Mouse (Mus musculus): ENCODE measurements at regions not wholly inside any gene's neighbourhood (a gene's known extent, or its start where the extent isn't known, plus 50 kb on each side); places are given as distances from the start of the nearest gene placed in this dataset.

DNA sequence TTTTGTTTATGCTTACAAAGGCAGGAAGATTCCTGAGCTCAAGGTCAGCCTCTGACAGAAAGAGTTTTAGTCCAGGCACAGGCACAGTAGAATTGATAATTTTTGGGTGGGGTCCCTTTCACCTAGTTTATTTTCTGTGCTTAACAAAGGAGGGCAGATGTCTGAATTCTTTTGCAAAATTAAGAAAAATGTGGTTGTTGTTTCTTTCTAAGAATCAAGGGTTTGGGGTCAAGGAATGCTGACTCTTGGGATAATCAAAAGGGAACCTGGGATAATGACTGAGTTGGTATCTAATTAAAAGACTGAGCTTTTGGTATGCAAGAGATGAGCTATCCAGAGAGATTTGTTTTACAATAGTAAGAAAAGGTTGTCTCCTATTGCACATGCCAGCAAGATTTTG, 143.9 kb downstream of the Tmem161b start:
- no peaks in the 10 kb centered on the region for H3K4me1 ChIP-seq
- H3K9ac ChIP-seq = no peak overlapping the region
- H3K27ac ChIP-seq = no peak overlapping the region
- ATAC-seq (ENCODE audit: low FRiP score) = no peak
- no peak overlapping the region for H3K4me2 ChIP-seq
- H3K36me3 ChIP-seq (replicated peaks) = no peaks in the 10 kb centered on the region
- 0 out of 2 replicates have a peak, but pooled peaks cover 4% of the 10 kb centered on the region for H3K9me3 ChIP-seq
- no peak overlapping the region for H3K4me3 ChIP-seq (replicated peaks)
- no peaks in the 10 kb centered on the region for H3K27me3 ChIP-seq

DNA sequence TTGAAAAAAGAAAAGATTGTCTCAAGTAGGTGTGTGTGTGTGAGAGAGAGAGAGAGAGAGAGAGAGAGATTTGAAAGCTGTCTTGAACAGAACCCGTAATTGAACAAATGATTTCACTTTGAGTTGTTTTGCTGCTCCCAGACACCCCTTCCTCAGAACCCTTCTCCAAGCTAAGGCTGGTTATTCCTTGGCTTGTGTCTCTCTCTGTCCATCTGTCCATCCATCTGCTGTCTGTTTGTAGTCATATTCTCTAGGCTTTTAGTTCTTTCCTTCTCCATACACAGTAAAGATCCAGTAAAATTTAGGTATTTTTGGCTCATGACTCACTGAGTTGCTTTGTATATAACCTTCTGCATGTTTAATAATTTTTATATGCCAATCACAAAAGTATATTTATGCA, 144.7 kb downstream of the Tmem161b start:
- Histone ChIP-seq H3K4me3 (replicated peaks) (no peak overlapping the region), H3K36me3 (replicated peaks) (no peaks in the 10 kb centered on the region), H3K9ac (no peak overlapping the region), H3K4me1 (no peaks in the 10 kb centered on the region), H3K9me3 (0 out of 2 replicates have a peak, but pooled peaks cover 4% of the 10 kb centered on the region), H3K27ac (no peak overlapping the region), H3K27me3 (no peaks in the 10 kb centered on the region), H3K4me2 (no peak overlapping the region)
- 100% methylated on average over 1 of the region's 1 CpGs for WGBS
- ATAC-seq (ENCODE audit: low FRiP score) = no peak

DNA sequence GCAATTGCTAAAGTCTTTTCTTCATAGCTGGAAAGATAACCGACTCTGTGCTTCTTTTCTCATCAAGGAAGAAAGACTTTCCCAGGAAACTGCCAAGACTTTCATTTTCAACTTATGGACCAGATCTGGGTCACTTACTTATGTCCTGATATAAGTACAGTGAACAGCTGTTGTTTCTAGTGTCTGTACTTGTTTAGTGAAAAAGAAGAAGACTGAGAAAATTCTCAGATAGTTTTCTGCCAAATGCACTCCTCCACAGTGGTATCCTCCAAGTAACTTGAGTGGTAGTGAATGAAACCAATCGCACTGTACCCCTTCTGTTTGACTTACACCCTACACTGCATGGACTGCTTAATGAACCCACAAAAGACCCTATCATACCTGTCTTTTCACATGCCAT, 146.1 kb downstream of the Tmem161b start:
- Histone ChIP-seq H3K27me3 (no peaks in the 10 kb centered on the region), H3K9ac (no peak overlapping the region), H3K9me3 (0 out of 2 replicates have a peak, but pooled peaks cover 4% of the 10 kb centered on the region), H3K4me2 (no peak overlapping the region), H3K36me3 (replicated peaks) (no peaks in the 10 kb centered on the region), H3K4me3 (replicated peaks) (no peak overlapping the region), H3K4me1 (no peaks in the 10 kb centered on the region), H3K27ac (no peak overlapping the region)
- WGBS = 95% methylated on average over 2 of the region's 2 CpGs
- no peak for ATAC-seq (ENCODE audit: low FRiP score)

DNA sequence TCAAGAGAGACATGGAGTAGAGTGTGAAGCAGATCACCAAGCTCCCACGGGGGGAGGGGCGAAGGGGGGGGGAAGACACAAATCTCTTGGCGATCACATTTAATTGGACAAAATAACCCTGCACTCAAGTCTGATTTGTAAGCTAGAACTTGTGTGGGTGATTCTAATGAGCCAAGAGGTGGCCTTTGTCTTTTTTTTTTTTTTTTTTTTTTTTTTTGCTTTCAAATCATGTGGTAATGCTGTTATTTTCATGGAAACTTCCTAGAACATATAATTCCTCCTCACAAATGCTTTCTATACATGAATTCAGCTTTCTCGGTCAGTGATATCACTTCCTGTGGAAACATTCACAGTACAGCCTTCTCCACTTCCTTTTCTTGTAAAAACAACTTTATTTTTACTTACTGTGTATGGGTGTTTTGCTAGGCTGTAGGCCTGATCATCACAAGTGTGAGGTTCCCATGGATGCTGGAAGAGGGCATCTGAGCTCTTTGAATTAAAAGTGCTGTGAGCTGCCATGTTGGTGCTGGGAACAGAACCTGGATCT, 152.7 kb downstream of the Tmem161b start:
- Histone ChIP-seq H3K4me3 (replicated peaks) (no peak overlapping the region), H3K36me3 (replicated peaks) (no peaks in the 10 kb centered on the region), H3K9me3 (no peaks in the 10 kb centered on the region), H3K27me3 (no peaks in the 10 kb centered on the region), H3K4me2 (no peak overlapping the region), H3K4me1 (no peaks in the 10 kb centered on the region), H3K27ac (no peak overlapping the region), H3K9ac (no peak overlapping the region)
- 89% methylated on average over 4 of the region's 4 CpGs for WGBS
- ATAC-seq (ENCODE audit: low FRiP score) = no peak

DNA sequence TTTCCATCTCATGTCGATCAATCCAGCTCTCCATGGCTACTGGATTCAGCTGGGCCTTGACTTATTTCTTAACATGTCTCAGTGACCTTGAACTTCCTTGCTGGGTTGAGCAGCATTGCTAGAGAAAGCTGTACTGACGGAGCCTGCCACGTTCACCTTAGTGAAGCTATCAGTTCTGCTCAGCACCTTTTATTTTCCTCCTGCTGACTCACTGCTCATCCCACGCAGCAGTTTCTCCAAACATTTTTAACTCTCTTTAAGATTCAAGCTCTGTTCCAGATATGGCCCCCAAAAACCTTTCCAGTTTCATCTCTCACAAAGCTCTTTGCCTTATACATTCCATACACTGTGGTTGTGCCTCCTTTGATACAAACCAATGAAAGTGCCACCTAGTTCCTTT, 153.8 kb downstream of the Tmem161b start:
- H3K4me3 ChIP-seq (replicated peaks) = no peak overlapping the region
- H3K27me3 ChIP-seq = no peaks in the 10 kb centered on the region
- no peaks in the 10 kb centered on the region for H3K36me3 ChIP-seq (replicated peaks)
- no peaks in the 10 kb centered on the region for H3K4me1 ChIP-seq
- no peaks in the 10 kb centered on the region for H3K9me3 ChIP-seq
- H3K27ac ChIP-seq = no peak overlapping the region
- no peak overlapping the region for H3K9ac ChIP-seq
- 92% methylated on average over 4 of the region's 4 CpGs for WGBS
- no peak for ATAC-seq (ENCODE audit: low FRiP score)
- H3K4me2 ChIP-seq = no peak overlapping the region

DNA sequence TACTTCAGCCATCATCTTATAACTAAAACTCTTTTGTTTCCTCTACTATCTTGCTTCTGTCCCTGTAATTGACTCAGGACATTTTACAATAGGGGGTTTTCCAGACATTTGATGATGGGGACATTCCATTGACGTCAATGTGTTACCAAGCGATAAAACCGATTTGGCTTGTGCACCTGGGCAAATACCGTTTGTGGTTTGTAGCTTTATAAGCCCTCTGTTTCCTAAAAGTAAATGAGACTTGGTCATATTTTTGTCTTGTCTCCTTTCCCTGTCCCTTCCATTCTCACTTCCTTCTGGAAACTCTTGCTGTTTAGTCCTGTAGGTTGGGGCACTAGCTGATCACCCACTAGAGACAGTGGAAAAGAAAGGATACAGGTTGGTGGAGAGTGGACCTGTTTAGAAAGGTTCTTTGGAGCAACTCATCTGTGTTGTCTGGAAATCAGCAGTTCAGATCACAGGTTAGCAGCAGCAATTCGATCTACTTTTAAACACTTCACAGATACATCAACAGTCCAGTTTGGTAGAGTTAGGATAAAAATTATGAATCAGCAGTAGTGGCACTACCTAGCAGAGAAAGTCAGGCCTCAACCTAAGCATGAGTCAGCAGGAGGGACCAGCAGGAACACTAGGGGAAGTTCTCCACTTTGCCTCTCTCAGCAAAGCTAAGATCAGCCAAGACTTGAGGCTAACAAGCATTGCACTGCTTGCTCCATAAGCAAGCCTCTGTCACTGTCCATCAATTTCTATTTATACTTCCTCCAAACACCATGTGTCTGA, 156.6 kb downstream of the Tmem161b start:
- ATAC-seq (ENCODE audit: low FRiP score) = no peak
- Histone ChIP-seq H3K27me3 (no peaks in the 10 kb centered on the region), H3K4me2 (no peak overlapping the region), H3K9ac (no peak overlapping the region), H3K36me3 (replicated peaks) (no peaks in the 10 kb centered on the region), H3K4me3 (replicated peaks) (no peak overlapping the region), H3K9me3 (0 out of 2 replicates have a peak, but pooled peaks cover 2% of the 10 kb centered on the region), H3K27ac (no peak overlapping the region), H3K4me1 (no peaks in the 10 kb centered on the region)
- 89% methylated on average over 5 of the region's 5 CpGs for WGBS

DNA sequence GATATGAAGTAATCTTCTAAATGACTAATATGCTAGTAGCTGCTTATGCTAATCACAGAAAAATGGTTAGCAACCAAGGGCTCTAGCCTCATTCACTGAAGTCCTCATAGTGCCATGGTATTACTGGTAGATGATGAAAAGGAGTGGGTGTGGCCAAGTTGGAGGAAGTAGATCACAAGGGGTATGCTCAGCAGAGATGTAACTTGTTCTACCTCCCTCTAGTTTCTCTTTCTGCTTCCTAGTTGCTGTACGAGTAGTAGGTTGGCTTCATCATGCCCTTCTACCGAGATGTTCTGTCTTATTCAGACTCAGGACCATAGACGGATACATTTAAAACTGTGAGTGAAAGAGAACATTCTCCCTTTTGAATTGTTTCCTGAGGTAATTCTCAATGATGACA, 169.5 kb downstream of the Tmem161b start:
- Histone ChIP-seq H3K4me1 (no peaks in the 10 kb centered on the region), H3K4me2 (no peak overlapping the region), H3K9ac (no peak overlapping the region), H3K27me3 (no peaks in the 10 kb centered on the region), H3K4me3 (replicated peaks) (no peak overlapping the region), H3K27ac (no peak overlapping the region), H3K36me3 (replicated peaks) (no peaks in the 10 kb centered on the region), H3K9me3 (no peaks in the 10 kb centered on the region)
- no peak for ATAC-seq (ENCODE audit: low FRiP score)
- 87% methylated on average over 3 of the region's 3 CpGs for WGBS

DNA sequence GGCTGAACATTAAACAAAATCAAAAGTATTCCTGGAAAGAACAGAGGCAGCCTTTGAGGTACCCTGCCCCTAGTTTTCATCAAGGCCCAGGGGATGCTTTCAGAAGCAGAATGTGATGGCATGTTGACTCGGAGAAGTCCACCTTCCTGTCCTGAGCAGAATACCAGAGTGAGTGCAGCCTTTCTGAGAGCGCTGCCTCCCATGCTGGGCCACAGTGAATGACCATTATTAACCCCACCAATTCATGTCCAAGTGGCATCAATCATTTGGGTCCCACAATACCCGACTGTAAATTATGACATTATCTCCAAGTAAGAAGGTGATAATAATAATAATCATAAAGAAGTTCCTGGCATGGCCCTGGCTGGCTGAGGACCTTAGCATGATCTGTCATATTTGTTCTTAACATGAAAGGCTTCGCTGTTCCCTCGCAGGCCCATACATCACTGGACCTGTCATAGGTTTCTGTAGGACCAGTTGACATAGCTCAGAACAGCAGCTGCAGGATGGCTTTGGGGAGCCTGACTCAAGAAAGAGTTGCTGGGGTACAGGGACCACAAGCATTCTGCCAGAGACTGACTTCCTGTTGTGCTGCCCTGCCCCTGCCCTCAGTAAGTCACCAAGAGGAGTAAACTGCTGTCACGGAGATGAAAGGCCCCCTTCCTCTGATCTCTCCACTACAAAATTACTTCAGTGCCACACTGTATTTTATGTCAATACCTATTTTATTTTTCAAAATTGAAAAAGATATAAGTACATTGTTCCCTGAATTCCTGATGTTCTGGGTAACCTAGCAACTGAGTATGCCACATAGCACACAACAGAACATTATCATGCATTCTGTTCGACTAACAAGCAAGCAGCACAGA, 176.6 kb downstream of the Tmem161b start:
- 0 out of 2 replicates have a peak overlapping the region, but pooled peaks have one; percentile 46 for H3K27ac ChIP-seq
- H3K4me3 ChIP-seq (replicated peaks) = no peak overlapping the region
- 63% methylated on average over 7 of the region's 7 CpGs for WGBS
- H3K36me3 ChIP-seq (replicated peaks) = no peaks in the 10 kb centered on the region
- H3K4me1 ChIP-seq = peaks cover 15% of the 10 kb centered on the region
- ATAC-seq (ENCODE audit: low FRiP score) = peak; percentile 51; the same call in 1 of the 2 replicates
- H3K27me3 ChIP-seq = 0 out of 2 replicates have a peak, but pooled peaks cover 3% of the 10 kb centered on the region
- H3K9ac ChIP-seq = no peak overlapping the region
- no peaks in the 10 kb centered on the region for H3K9me3 ChIP-seq
- no peak overlapping the region for H3K4me2 ChIP-seq

DNA sequence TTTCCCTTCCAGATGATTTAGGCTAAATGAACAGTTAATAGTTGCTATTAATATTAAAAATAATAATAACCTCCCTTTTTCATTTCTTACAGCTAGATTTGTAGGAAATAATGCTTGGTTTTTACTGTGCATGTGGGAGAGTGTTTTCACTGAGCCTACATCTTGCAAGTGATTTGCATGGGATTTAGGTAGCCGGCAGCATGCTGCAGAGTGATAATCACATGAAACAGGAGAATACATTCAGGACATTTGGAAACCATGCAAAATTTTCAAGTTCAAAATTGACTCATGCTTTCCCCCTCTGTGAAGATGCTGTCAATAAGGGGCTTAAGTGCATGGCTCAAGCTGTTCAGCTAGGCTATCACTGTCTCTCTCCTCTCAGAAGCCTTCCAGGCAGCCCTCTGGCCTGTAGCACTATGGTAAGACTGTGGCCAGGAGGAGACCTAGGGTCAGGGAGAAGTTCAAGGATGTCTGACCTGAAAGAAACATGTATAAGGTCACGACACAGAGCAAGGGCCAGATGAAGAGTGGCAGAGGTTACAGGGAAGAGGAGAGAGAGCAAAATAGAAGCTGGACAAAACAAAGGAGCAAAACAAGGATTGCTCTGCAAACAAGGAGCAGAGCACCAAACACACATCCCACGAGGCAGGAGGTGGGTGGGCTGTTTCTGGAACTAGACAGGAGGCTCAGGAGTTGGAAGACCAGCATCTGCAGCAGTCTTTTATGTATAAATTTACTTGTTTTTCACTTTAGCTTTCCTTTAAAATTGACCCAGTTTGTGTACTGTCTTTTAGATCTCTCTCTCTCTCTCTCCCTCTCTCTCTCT, 177.5 kb downstream of the Tmem161b start:
- Histone ChIP-seq H3K4me2 (no peak overlapping the region), H3K27me3 (0 out of 2 replicates have a peak, but pooled peaks cover 3% of the 10 kb centered on the region), H3K9me3 (no peaks in the 10 kb centered on the region), H3K9ac (no peak overlapping the region), H3K36me3 (replicated peaks) (no peaks in the 10 kb centered on the region), H3K4me3 (replicated peaks) (no peak overlapping the region), H3K27ac (no peak overlapping the region), H3K4me1 (peaks cover 18% of the 10 kb centered on the region)
- WGBS = 42% methylated on average over 3 of the region's 3 CpGs
- peak; percentile 44; the same call in 1 of the 2 replicates for ATAC-seq (ENCODE audit: low FRiP score)

DNA sequence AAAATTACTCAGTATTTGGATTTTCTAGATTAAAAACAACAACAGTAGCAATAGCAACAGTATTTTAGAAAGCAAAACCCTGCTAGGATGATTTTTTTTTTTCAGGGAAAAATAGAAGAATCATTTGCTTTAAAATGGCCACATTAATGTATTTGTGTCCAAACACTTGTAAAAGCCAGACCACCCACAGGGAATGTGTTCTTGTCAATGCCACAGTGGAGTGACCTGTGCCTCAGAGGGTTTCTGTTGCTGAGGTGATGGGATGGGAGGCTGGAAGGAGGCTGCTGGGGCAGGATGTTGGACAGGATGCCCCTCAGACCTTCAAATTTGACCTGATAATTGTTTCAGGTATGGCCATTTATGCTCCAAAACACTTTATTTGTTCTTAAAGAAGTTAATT, 178.9 kb downstream of the Tmem161b start:
- H3K4me2 ChIP-seq = no peak overlapping the region
- H3K4me1 ChIP-seq = peaks cover 21% of the 10 kb centered on the region
- H3K27me3 ChIP-seq = 0 out of 2 replicates have a peak, but pooled peaks cover 3% of the 10 kb centered on the region
- ATAC-seq (ENCODE audit: low FRiP score) = no peak
- no peak overlapping the region for H3K9ac ChIP-seq
- no peak overlapping the region for H3K4me3 ChIP-seq (replicated peaks)
- H3K9me3 ChIP-seq = no peaks in the 10 kb centered on the region
- no peaks in the 10 kb centered on the region for H3K36me3 ChIP-seq (replicated peaks)
- no peak overlapping the region for H3K27ac ChIP-seq

DNA sequence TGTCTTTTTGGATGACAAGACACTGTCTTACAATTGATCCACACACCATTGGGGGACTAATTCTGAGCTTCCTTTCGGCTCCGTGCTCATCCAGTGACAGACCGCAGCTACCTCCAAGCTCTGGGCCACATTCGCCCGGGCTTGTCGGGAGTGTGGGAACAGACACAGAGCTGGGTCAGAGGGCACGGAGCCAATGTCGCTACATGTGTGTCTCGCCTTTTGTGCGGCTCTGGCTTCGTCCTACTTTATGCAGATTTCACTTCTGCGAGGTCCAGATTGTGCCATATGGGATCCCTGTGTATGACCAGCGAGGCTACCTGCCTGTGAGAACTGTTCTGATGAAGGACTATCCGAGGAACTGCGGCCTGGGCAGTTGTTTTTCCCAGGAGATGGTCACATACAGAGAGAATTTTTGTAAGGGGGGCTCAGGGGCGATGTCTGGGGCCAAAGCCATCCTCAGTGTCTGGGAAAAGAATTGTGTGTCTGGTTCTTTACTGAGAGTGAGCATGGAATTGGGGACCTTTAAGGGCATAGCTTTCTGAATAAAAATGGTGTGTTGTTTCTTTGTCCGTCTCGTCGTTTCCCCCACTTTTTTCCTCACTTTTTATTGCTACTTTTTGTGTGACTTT, 182.6 kb downstream of the Tmem161b start:
- peak; percentile 68 for ATAC-seq (ENCODE audit: low FRiP score)
- WGBS = 76% methylated on average over 19 of the region's 19 CpGs
- H3K27ac ChIP-seq = 0 out of 2 replicates have a peak overlapping the region, but pooled peaks have one; percentile 6
- no peaks in the 10 kb centered on the region for H3K36me3 ChIP-seq (replicated peaks)
- H3K4me3 ChIP-seq (replicated peaks) = no peak overlapping the region
- H3K27me3 ChIP-seq = 0 out of 2 replicates have a peak, but pooled peaks cover 1% of the 10 kb centered on the region
- H3K4me2 ChIP-seq = no peak overlapping the region
- no peaks in the 10 kb centered on the region for H3K9me3 ChIP-seq
- no peak overlapping the region for H3K9ac ChIP-seq
- peaks cover 7% of the 10 kb centered on the region for H3K4me1 ChIP-seq
